Mouse (Mus musculus) right cerebral cortex, postnatal 25 days (tissue): ENCODE results near the gene 0610030E20Rik.
A peak's percentile ranks its signal among the peaks of the same experiment; 100 is the strongest.

Experiments used
- DNase-seq: peaks from one replicate; pipeline ENCODE4 v3.0.0; 2022

0610030E20Rik gene

GRCm38 (mm10) chr6:72347166-72347941 is at the start of gene 0610030E20Rik:
0610030E20Rik (plus strand) TSS chr6:72347317.
- DNase-seq: peak; percentile 79

- DNase-seq: no peak
Measured at GRCm38 (mm10) chr6:72297825-72298224, 49.3 kb upstream of the 0610030E20Rik start.

- DNase-seq: no peak
Measured at GRCm38 (mm10) chr6:72302349-72302925, 44.7 kb upstream of the 0610030E20Rik start.

GRCm38 (mm10) chr6:72303510-72303909 is 43.6 kb upstream of the 0610030E20Rik start:
- DNase-seq: no peak

- DNase-seq: no peak
Measured at GRCm38 (mm10) chr6:72312198-72312597, 34.9 kb upstream of the 0610030E20Rik start.

- DNase-seq: no peak
Measured at GRCm38 (mm10) chr6:72313124-72313867, 33.8 kb upstream of the 0610030E20Rik start.

- no peak for DNase-seq
Measured at GRCm38 (mm10) chr6:72315384-72315783, 31.7 kb upstream of the 0610030E20Rik start.

GRCm38 (mm10) chr6:72316044-72316443 is 31.1 kb upstream of the 0610030E20Rik start:
- DNase-seq: no peak

- DNase-seq: no peak
Measured at GRCm38 (mm10) chr6:72318440-72318839, 28.7 kb upstream of the 0610030E20Rik start.

- peak; percentile 29 for DNase-seq
Measured at GRCm38 (mm10) chr6:72319019-72319418, 28.1 kb upstream of the 0610030E20Rik start.

GRCm38 (mm10) chr6:72322936-72323335 is 24.2 kb upstream of the 0610030E20Rik start:
- DNase-seq: no peak

- DNase-seq: no peak
Measured at GRCm38 (mm10) chr6:72323786-72324508, 23.2 kb upstream of the 0610030E20Rik start.

- DNase-seq: peak; percentile 44
Measured at GRCm38 (mm10) chr6:72326274-72326673, 20.8 kb upstream of the 0610030E20Rik start.

- DNase-seq: no peak
Measured at GRCm38 (mm10) chr6:72329019-72329418, 18.1 kb upstream of the 0610030E20Rik start.

- no peak for DNase-seq
Measured at GRCm38 (mm10) chr6:72330133-72330532, 17.0 kb upstream of the 0610030E20Rik start.

- no peak for DNase-seq
Measured at GRCm38 (mm10) chr6:72333111-72333510, 14.0 kb upstream of the 0610030E20Rik start.

GRCm38 (mm10) chr6:72340481-72340880 is 6.6 kb upstream of the 0610030E20Rik start:
- no peak for DNase-seq

- DNase-seq: no peak
Measured at GRCm38 (mm10) chr6:72344396-72345073, 2.6 kb upstream of the 0610030E20Rik start.

GRCm38 (mm10) chr6:72345074-72345567 is 2.0 kb upstream of the 0610030E20Rik start, which contains the start of gene Usp39:
Usp39 (minus strand) TSS chr6:72345184.
- DNase-seq: peak; percentile 95

GRCm38 (mm10) chr6:72345633-72346032 is 1.5 kb upstream of the 0610030E20Rik start:
- no peak for DNase-seq

- no peak for DNase-seq
Measured at GRCm38 (mm10) chr6:72346261-72346660, 856 bp upstream of the 0610030E20Rik start.

- DNase-seq: no peak
Measured at GRCm38 (mm10) chr6:72348411-72348810, 1.3 kb downstream of the 0610030E20Rik start.
